Mouse (Mus musculus) G1E (cell line): ENCODE measurements around the gene Entpd3.

ENCODE experiments used
- CTCF ChIP-seq: IDR thresholded peaks from 2 replicates; pipeline ENCODE4 v1.5.1; 2012; ENCODE audit warnings: low read depth, low read length, inconsistent platforms, mixed read lengths
- GATA1 ChIP-seq: IDR thresholded peaks from 2 replicates; pipeline ENCODE4 v1.6.1; 2012; ENCODE audit warnings: borderline replicate concordance, low read length, inconsistent platforms, mixed read lengths
- GATA2 ChIP-seq: IDR thresholded peaks from 2 replicates; pipeline ENCODE4 v1.6.1; 2012; ENCODE audit warnings: low read depth, low read length, inconsistent platforms, borderline replicate concordance
- POLR2AphosphoS5 ChIP-seq: IDR thresholded peaks from 2 replicates; pipeline ENCODE4 v1.6.1; 2012; ENCODE audit warnings: low read depth, low read length, inconsistent platforms; ENCODE audit not compliant: insufficient replicate concordance

DNA sequence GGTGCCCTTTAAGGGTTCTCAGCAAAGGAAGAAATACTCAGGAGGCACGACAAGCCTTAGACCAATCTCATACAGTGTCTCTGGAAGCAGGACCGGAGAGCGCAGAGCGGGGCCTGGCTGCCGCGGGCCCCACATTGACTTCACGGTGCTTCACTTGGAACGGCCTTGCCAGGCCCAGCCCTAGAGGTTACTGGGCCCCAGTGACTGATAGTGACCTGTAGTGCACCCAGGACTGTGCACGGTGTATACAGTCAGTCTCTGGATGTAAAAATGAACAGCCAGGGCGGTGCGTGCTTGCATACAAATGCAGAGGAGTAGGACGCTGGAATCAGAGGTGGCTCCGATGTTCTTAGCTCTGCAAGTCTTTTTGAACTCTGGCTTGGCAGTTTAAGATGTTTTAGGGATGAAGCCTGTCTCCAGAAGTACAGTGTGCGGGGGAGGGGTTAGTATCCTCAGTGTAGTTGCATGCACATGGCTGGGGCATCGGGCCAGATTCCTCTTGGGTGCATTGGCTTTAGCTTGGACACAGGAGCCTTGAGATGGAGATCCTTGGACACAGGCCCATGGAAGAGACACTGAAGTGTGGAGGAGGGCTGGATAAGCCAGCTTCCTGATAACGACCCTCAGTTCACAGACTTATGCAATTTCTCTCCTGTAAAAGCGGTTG is 62.7 kb downstream of the Entpd3 start:
- TF ChIP-seq CTCF (no peak), GATA2 (no peak), GATA1 (no peak), POLR2AphosphoS5 (no peak)
